Mouse (Mus musculus) naive thymus-derived CD4-positive, alpha-beta T cell, adult 2 months (primary cell): ENCODE measurements around the gene Utp14a.
"Not testable (repeated sequence)": the region's sequence is repeated elsewhere in the genome, so short reads cannot be mapped to it uniquely, and the experiment has no call there.

Experiments used
- DNase-seq: peaks from one replicate; pipeline ENCODE4 v3.0.0-alpha.2; 2011; ENCODE audit warnings: low read depth

The Utp14a gene

DNA sequence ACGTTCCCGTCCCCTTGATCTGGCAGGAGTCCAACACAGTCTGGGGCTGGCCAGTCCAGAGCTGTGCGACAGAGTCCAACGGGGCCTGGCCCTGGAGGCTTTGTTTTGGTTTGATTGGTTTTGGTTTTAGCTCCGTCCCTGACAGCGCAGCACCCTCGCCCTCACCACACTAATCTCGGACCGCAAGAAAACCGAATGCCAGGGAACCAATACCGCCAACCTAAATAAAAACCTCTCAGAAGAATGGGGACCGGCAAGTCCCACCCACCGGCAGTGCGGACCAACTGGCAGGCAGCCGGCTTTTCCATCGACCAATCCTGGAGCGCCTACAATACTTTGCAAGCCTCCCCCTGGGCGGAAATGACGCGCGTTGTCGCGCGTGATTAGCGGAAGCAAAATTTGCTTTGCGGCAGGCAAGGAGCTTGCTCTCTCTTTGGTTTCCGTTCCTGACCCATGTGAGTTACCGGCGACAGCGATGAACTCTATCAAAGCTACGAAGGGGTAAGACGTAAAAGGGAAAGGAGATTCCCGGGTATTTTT is at the start of gene Utp14a:
Gene Utp14a, plus strand, starts transcription at position 395 of the 540 bp plus-strand sequence.
- peak; percentile 93 for DNase-seq

DNA sequence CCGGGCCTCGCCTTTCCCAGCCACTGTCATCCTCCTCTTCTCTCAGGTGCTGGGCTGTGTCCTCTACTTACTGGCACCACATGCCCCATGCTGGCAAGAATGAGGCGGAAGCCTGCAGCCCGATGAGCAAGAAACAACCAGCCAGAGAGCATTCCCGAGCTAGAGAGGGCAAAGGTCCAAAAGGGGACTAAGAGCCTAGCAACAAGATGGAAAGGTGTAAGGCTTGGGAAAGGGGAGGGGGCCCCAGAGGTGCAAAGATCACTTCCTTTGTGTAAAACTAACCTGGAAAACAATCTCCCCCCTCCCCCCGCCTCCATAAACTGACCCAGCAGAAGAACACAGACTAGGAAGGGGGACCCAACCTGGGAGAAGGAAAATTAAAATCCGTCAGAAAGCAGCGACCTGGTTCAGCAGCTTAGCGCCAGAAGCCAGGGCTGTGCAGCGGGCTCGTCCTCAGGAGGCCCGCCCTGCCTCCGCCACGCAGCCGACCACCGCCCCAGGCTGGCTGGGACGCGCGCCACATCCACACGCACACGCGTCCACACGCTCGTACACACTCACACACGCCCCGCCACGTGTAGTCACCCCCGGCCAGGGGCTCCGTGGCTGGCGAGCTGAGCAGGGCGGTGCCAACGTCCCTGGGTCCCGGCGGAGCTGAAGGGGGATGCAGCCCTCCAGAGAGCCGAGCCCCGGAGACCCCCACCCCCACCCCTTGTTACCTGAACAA is 48.7 kb upstream of the Utp14a start:
- no peak for DNase-seq

DNA sequence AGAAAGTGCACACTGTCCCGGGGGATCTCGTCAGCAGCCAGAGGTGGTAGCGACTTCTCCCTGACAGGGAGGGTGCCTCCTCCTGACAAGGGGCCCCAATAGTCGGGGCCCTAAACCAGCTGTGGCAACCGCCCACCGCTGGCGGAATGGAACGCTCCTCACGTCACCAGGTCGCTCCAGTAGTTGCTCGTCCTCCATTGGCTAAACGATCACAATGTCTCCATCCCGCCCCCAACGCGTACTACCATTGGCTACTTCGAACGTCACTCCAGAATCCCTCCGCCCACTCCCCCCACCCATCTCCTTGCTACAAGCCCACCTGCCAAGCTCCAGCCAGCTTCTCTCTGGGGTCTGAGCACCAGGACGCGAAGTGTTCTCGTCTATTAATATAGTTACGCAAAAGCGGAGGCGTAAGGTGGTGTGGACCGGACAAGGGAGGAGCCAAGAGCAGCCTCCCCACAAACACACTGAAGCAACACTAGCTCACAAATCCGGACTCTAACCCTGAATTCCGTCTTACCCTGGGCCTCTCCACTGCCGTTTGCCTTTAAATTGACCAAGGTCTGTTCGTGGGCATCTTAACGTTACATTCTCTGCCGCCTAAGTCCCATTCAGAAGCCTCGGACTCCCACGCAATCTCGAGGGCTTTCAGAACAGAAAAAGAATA is 48.0 kb upstream of the Utp14a start, which contains the start of gene Zdhhc9:
Gene Zdhhc9, minus strand, starts transcription at position 360 of the 667 bp plus-strand sequence.
- peak; percentile 93 for DNase-seq

DNA sequence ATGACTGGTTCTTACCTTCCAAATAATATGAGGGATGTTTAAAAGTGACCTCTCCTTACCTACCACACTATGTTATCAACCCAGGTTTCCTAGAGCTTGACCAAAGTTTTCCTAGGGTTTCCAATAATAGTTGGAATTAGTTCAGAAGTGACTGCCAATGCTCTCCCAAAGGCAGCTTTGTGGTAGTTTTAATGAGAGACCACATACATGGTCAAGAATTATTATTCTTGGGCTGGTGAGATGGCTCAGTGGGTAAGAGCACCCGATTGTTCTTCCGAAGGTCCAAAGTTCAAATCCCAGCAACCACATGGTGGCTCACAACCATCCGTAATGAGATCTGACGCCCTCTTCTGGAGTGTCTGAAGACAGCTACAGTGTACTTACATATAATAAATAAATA is 46.9 kb upstream of the Utp14a start:
- not testable (repeated sequence) for DNase-seq

DNA sequence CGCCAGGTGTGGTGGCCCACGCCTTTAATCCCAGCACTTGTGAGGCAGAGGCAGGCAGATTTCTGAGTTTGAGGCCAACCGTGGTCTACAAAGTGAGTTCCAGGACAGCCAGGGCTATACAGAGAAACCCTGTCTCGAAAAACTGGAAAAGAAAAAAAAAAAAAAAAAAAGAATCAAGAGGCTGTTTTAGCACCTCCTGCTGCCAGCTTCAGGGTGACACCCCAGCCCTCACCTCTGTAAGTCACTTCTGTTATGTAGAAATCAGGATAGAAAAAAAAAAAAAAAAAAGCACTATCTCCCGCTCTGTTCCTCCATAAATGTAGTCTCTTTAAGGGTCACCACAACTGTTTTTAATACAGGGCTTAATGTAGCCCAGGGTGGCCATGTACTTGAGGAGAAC is 37.2 kb upstream of the Utp14a start:
- DNase-seq, result no peak

DNA sequence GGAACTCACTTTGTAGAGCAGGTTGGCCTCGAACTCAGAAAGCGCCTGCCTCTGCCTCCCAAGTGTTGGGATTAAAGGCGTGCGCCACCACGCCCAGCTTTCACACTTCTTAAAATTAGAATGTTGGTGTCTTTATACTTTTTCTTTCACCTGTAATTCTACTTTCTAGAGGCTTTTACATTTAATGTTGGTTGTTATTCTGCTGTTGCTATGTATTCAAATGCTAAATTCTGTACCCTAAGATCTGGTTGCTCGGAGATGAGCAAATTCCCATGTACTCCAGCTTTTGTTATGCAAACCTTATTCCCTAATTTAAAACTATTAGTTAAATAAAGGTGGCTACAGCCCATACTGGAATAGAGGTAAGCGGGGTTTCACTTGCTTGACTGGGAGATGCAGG is 34.0 kb upstream of the Utp14a start:
- DNase-seq, result no peak

DNA sequence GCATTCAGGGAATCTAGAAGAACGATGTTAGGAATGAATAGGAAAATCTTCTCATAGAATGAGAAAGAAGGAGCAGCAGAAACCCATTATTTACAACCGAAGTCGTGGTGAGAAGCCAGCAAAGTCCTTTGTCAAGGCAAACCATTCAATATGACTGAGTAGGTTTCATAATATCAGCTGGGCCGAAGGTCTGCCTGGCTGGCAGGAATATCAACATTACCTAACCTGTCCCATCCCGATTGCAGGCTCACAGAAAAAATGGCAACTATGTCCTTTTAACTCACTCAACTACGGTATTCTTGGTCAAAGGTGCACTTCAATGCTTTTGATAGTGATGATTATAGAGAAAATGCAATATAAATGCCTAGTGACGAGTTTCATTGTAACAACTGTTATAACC is 30.4 kb upstream of the Utp14a start:
- no peak for DNase-seq

DNA sequence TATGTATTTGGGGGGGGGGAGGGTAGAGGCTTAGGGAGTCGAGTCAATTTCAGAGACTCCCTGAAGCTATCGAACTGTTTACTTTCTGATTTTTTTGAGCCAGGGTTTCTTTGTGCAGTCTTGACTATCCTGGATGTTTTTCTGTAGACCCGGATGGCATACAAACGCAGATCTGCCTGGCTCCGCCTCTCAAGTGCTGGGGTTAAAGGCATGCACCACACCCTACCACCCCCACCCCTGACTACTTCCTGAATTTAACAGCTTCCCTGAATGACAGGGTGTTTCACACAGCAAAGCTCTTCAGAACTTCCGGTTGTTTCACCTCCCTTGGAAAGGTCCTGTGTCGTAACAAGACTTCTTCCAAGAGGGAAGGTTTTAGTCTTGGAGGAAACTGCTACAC is 22.2 kb upstream of the Utp14a start:
- peak; percentile 75 for DNase-seq

DNA sequence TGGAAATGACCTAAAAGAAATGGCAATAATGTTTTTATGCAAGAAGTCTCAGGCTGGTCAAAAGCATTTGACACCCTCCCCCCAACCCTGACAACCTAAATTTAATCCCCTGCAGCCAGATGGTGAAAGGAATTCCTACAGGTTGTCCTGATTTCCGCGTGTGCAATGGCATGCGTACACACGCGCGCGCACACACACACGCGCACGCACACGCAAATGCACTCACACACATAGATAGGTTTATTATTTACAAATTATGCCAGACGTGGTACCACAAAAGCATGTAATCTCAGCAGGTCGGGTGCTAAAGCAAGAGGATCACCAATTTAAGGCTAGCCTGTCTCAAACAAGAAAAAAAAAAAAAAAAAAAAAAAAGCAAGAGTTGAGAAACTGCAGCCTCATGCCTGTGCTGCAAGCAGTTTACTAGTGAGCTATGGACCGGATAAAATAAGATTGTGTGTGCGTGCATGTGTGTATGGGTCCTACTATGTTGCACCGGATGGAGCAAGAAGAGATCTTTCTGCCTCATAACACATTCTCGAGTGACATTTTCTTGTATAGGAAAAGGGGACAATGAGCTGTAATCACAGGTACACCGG is 733 bp upstream of the Utp14a start:
- DNase-seq, result no peak

DNA sequence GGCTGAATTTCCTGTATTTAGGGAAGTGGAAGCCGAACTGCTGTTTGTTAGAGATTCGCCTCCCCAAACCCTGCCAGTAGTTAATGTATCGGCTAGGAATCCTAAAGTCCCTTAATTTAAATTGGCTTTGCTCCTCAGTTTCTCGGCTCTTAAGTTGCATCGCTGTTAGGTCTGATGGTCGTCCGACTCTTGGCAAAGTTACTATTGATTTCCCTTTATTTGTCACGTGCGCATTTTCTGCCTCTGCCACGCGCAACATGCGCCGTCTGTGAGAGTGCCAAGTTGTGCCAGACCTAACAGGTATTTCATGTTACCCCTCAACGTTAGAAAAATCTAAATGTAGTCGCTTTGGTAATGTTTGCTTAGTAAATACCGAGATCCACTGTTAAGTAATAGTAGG is 349 bp downstream of the Utp14a start:
- DNase-seq, result no peak

DNA sequence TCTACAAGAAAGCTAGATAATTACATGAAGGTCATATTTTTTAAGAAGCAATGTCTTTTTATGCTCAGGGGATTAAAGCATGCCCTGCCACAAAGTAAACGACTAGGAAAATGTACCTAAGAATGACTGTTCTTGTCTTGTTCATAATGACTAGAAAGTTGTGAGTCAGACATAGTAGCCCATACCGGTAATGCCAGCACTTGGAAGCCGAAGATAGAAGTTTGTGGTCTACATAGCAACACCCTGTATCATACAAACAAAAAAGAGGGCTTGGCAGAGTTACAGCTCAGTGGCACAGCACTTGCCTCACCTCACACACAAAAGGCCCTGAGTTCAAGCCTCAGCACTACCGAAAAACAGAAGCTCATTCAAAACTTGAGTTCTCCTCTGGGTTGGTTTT is 15.0 kb downstream of the Utp14a start:
- DNase-seq, result no peak

DNA sequence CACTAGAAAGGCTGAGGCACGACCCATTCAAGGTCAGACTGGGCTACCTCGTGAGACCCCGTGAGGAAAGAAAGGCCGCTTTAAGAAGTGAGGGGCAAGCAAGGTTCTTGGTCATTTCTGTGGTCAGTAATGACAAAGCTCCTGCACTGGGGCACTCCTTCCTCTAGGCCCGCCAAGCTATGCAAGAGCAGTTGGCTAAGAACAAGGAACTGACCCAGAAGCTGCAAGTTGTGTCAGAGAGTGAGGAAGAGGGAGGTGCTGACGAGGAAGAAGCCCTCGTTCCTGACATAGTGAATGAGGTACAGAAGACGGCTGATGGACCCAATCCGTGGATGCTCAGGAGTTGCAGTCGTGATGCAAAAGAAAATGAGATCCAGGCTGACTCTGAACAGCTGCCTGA is 18.0 kb downstream of the Utp14a start:
- DNase-seq, result no peak

DNA sequence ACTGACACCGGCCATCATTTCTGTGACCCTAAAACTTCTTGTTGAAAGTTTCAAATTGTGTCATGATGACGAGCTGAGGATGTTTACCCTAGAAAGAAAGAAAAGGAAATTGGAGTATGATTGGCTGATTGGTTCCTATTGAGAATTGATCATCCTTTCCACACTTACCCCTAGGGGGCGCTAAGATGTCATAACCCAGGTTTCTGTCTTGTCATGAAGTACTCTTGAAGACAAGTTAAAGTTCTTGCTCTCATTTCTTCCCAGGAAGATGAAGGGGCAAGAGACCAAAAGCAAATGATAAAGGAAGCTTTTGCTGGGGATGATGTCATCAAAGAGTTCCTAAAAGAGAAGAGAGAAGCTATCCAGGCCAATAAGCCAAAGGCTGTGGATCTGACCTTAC is 21.4 kb downstream of the Utp14a start:
- peak; percentile 77 for DNase-seq

DNA sequence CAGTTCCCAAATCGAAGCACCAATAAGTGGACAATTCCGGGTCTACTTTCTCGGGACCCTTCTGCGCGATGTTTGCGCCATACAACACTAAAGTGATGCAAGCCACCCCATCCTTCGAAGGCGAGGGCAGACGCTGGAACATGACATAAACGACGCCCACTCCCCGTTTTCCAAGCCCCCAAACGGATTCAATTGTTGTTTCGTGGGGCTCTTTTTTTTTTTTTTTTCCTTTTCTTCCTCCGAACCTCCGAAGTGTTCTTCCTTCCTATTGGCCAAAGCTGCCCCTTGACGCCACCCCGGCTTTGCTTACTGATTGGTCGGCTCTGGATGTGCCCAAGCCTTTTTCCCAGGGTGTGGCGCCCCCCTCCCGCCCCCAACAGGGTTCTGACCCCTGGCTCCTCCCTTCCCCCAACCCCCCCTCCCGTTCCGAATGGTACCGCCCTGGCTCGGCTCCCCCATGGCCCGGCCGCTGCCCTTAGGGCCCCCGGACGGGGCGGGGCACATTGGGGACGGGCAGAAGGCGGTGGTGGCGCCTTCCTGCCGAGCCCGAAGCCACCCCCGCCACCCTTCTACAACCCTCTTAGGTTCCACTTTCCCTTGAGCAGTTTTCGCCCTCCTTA is 27.8 kb downstream of the Utp14a start:
- DNase-seq, result peak; percentile 77

DNA sequence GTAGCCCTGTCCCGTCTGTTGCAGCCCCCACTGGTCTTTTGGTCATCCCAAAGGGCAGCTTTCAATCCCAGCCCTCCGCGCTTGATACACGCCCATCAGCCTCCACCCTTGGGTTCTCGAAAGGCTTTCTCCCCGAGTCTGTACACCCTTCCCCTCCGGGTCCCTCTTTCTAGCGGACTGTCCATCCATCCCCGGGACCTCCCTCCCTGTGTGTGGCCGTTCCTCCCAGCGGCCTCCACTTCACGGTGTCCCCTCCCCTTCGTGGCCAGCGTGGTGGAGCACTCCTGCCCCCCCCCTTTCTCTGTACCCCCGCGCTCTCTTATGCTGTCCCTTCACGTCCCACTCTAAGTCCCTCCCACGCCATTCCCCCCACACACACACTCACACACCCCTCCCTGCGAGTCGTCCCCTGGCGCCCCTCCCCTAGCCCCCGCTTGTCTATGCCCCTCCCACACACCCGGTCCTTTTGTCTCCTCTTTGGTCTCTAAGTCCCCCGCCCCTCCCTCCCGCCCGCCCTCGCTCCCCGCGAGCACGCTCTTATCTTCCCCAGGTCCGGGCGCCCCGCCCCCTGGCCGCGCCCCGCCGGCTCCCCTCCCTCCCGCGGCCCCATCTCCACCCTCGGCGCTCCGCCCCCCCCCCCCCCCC is 28.5 kb downstream of the Utp14a start:
- peak; percentile 82 for DNase-seq

DNA sequence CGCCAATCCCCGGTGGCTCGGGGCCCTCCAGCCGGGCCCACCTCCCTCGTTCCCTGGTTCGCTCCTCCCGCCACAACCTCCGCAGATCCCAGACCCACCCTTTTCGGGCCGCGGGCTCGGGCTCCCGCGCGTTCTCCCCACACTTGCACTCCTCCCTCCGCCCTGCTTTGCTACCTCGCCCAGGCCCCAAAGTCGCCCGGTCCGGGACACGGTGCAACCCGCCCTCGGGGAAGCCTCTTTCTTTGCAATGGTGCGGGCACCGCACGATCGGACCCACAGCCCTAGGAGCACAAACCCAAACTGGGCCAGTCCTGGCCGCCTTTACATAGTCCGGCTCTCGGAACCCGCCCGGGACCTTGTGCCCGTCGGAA is 29.0 kb downstream of the Utp14a start:
- DNase-seq, result no peak

DNA sequence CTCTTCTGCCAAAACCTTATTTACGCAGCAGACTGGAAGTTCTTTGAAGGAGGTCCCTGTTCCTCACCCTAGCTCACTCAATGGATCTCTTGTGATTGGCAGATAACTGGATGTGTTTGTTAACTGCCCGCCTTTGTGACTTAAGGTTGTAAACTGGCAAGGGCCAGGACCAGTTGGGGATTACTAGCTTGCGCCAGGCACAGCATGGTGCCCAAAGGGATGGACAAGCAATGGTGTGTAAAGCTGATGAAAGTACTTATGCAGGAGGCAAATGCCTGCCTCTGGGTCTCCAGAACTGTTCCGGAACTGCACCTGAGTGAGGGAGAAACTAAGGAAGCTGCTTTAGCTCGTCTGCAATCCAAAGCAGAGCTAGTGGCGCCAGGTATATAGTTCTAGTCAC is 29.8 kb downstream of the Utp14a start:
- peak; percentile 12 for DNase-seq

DNA sequence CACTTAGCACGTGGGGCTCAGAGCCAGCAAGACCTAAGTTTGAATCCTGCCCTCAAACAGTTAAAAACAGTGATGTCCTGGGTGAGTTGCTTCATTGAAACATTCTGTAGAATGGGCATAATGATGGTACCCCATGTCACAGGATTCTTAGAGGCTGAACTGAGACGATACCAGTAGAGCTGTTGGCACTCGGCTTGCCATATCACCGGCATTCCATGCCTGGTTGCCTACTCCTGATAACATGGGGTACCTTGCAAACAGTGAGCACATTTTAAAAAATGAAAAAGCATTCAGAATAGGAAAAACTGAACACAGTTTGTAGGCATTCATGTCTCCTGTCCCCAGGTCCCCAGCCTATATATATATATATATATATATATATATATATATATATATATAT is 31.3 kb downstream of the Utp14a start:
- no peak for DNase-seq

DNA sequence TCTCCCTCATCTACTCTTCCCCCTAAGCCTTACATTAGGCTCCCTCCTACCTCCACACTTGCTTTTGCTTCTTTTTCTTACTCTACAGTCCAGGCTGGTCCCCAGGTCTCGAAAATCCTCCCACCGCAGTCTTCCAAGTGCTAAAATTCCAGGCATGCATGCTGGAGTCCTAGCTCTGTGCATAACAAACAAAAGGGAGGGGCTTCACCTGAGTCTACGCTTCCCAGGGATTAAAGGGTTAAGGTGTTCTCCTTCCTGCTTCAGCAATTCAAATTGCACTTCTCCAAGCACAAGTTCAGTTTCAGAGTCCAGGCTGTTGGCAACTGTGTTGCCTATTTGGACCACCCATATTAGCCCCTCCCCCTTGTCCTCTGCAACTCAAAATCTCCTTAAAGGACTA is 34.8 kb downstream of the Utp14a start:
- no peak for DNase-seq

DNA sequence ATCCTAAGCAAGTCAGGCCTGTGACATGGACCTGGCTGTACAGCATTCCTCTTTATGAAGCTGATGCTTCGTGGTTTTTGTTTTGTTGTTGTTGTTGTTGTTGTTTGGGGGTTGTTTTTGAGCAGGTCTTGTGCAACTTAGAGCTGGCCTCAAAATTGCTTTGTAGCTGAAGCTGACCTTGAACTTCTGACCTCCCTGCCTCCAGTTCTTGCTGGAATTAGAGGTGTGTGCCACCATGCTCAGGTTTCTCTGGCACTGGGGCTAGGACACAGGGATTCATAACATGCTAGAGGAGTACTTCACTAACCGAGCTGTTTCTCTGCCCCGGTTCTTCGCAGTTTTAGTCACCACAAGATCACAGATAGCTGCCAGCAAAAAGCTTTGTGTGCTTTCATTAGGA is 48.7 kb downstream of the Utp14a start:
- no peak for DNase-seq

DNA sequence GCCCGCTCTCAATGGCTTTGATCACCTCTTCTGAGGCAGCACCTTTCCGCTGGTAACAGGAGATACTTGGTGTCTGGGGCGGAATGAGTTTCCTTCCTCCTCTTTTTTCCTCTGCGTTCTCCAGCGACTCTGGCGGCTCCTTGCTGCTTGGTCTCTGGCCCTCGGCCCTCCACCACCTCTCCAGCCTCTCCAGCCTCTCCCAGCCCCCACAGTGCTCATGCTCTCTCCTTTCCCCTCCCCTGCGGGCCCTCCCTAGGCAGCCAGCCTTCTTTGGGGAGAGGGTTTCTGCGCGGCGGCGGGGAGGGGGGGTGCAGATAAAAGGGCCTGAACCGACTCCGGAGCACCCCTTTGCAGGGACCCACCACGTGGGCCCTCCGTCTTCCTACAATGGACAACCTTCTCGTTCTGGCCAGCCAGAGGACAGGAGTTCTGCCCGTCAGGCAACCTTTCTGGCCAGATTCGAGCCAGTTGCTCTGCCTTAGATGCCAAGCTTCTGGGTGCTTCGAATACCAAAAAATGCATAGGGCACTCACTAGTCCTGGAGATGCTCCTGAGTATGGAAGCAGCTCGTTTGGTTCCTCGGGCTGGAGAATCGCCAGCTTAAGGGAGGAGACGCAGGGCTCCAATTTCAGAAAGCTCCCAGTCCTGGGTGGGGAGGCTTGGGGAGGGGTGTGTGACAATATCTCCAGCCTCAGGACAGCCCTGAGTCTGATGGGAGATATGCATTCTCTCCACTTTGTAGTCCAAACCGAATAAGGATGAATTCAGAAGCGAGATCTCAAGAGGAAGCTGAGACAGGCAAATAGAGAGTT is 54.2 kb downstream of the Utp14a start:
- no peak for DNase-seq
